Mouse (Mus musculus) adrenal gland, postnatal 14 days (tissue): ENCODE measurements around the gene Slc35e3. TPM values are rescaled to one million over a fixed set of nuclear protein-coding genes. Genes with fewer than 3 reads are reported as not detected.

Source experiments
- DNase-seq: peaks from one replicate; pipeline ENCODE4 v3.0.0; 2021; ENCODE audit warnings: mixed read lengths
- total RNA-seq: library from RNA; stranded (reverse); gene quantifications from 2 replicates; pipeline ENCODE4 v1.2.3, GENCODE M21; 2021

Gene Slc35e3
- total RNA-seq, 1 experiment from 2014 or later: 10.3 TPM

GRCm38 (mm10) chr10:117776281-117777102 lies 30.3 kb upstream of the Slc35e3 start:
- DNase-seq: no peak

- no peak for DNase-seq
Measured at GRCm38 (mm10) chr10:117775401-117776144, 29.4 kb upstream of the Slc35e3 start.

GRCm38 (mm10) chr10:117774817-117775120 lies 28.6 kb upstream of the Slc35e3 start:
- DNase-seq: no peak

GRCm38 (mm10) chr10:117774011-117774816 lies 28.0 kb upstream of the Slc35e3 start:
- no peak for DNase-seq

- DNase-seq: no peak
Measured at GRCm38 (mm10) chr10:117773106-117773720, 27.0 kb upstream of the Slc35e3 start.

- no peak for DNase-seq
Measured at GRCm38 (mm10) chr10:117772364-117773105, 26.4 kb upstream of the Slc35e3 start.

GRCm38 (mm10) chr10:117771131-117771510 lies 25.0 kb upstream of the Slc35e3 start:
- no peak for DNase-seq

- no peak for DNase-seq
Measured at GRCm38 (mm10) chr10:117770286-117771130, 24.3 kb upstream of the Slc35e3 start.

- no peak for DNase-seq
Measured at GRCm38 (mm10) chr10:117769541-117770285, 23.5 kb upstream of the Slc35e3 start.

GRCm38 (mm10) chr10:117768141-117768440 lies 21.9 kb upstream of the Slc35e3 start:
- DNase-seq: no peak

- no peak for DNase-seq
Measured at GRCm38 (mm10) chr10:117767286-117768140, 21.3 kb upstream of the Slc35e3 start.

- DNase-seq: no peak
Measured at GRCm38 (mm10) chr10:117766896-117767160, 20.7 kb upstream of the Slc35e3 start.

- DNase-seq: no peak
Measured at GRCm38 (mm10) chr10:117766111-117766895, 20.1 kb upstream of the Slc35e3 start.

GRCm38 (mm10) chr10:117765116-117765894 lies 19.1 kb upstream of the Slc35e3 start:
- DNase-seq: no peak

GRCm38 (mm10) chr10:117764598-117764997 lies 18.4 kb upstream of the Slc35e3 start:
- DNase-seq: no peak

GRCm38 (mm10) chr10:117763588-117764190 lies 17.5 kb upstream of the Slc35e3 start:
- no peak for DNase-seq

GRCm38 (mm10) chr10:117762966-117763365 lies 16.8 kb upstream of the Slc35e3 start:
- DNase-seq: no peak
